Mouse (Mus musculus): Measurements from ENCODE around the gene Rfx4. TPM values are rescaled to one million over a fixed set of nuclear protein-coding genes. Genes with fewer than 3 reads are reported as not detected.

Rfx4 gene
- polyA plus RNA-seq, 1 experiment from 2014 or later, result 0.19 TPM

Other genes with a start within 250 kb of the Rfx4 start
- gene Ckap4, start 222.0 kb upstream of the Rfx4 start, polyA plus RNA-seq (2014; fragmentation: Nextera tagmentation; extraction: Ambion mirVana), result 87.6 and 121 TPM in 2 replicates
- 6.5 and 11.3 TPM in 2 replicates for gene Tcp11l2, start 179.4 kb upstream of the Rfx4 start, polyA plus RNA-seq (2014; fragmentation: Nextera tagmentation; extraction: Ambion mirVana)
- gene Polr3b, start 133.8 kb upstream of the Rfx4 start, polyA plus RNA-seq (2014; fragmentation: Nextera tagmentation; extraction: Ambion mirVana), result 12.3 and 21.7 TPM in 2 replicates
- gene Ric8b, start 161.6 kb downstream of the Rfx4 start, polyA plus RNA-seq (2014; fragmentation: Nextera tagmentation; extraction: Ambion mirVana), result 15.5 and 19.3 TPM in 2 replicates

Data from kidney, embryonic 14.5 days (tissue).